Mouse (Mus musculus) liver, adult 2 months (tissue): ENCODE results near the gene Ccdc36.

ENCODE experiments used
- CTCF ChIP-seq: fragments of 200-500 bp; IDR thresholded peaks from 2 replicates; pipeline ENCODE4 v1.5.1; 2011; ENCODE audit warnings: low read depth, low read length, control low read depth
- POLR2A ChIP-seq: fragments of 200-500 bp; IDR thresholded peaks from 2 replicates; pipeline ENCODE4 v1.6.1; 2011; ENCODE audit warnings: low read length, control low read depth; ENCODE audit not compliant: insufficient read depth; ENCODE audit errors: extremely low read depth

DNA sequence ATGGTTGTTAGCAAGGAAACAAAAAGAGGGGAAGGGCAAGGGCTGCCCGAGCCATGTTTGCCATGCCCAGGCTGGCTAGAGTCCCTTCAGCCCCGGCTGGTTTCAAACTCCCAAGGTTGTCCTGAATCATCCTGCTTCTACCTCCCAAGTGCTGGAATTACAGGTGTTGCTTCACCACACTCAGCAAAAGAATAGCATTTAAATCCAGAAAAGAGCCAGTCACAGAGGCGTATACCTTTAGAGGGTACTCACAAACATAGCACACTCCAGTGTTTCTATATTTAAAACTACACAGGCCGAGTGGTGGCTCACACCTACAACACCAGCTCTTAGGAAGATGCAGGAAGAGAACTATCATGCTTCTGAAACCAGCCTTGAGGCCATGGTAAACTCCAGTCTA lies 18.7 kb downstream of the Ccdc36 start:
- TF ChIP-seq CTCF (no peak), POLR2A (no peak)
